Mouse (Mus musculus) right cerebral cortex, postnatal 36 days (tissue): Measurements from ENCODE around the gene C8g.
A peak's percentile ranks its signal among the peaks of the same experiment; 100 is the strongest.

Experiments used
- DNase-seq, 2 experiments: peaks; one replicate each; pipeline ENCODE4 v3.0.0; 2022; ENCODE audit warnings: low spot score in 2 of 2, mixed read lengths in 1 of 2

C8g gene

GRCm38 (mm10) chr2:25468962-25469915 is 32.3 kb downstream of the C8g start:
- DNase-seq, result peak in 1 of 2 experiments; percentile 48

GRCm38 (mm10) chr2:25467606-25468303 is 33.8 kb downstream of the C8g start:
- DNase-seq, result no peak

GRCm38 (mm10) chr2:25465816-25466635 is 35.5 kb downstream of the C8g start:
- no peak for DNase-seq

- no peak for DNase-seq
These were observed 36.3 kb downstream of the C8g start for GRCm38 (mm10) chr2:25465256-25465655.

GRCm38 (mm10) chr2:25463630-25464029 is 37.9 kb downstream of the C8g start:
- no peak for DNase-seq

- no peak for DNase-seq
These were observed 40.1 kb downstream of the C8g start for GRCm38 (mm10) chr2:25461407-25461806.

- peak; percentile 94 to 95 for DNase-seq
These were observed 40.8 kb downstream of the C8g start, which contains the start of gene Paxx for GRCm38 (mm10) chr2:25460551-25461309. TSS of gene Paxx (minus strand) at chr2:25461094.

GRCm38 (mm10) chr2:25460135-25460534 is 41.4 kb downstream of the C8g start:
- DNase-seq, result no peak

GRCm38 (mm10) chr2:25458911-25459310 is 42.6 kb downstream of the C8g start:
- DNase-seq, result no peak

GRCm38 (mm10) chr2:25457022-25457896 is 44.3 kb downstream of the C8g start:
- no peak for DNase-seq

- no peak for DNase-seq
These were observed 45.1 kb downstream of the C8g start, which contains the start of gene Clic3 for GRCm38 (mm10) chr2:25456205-25456953. TSS of gene Clic3 (plus strand) at chr2:25456838.

GRCm38 (mm10) chr2:25452951-25453350 is 48.6 kb downstream of the C8g start:
- no peak for DNase-seq

GRCm38 (mm10) chr2:25450853-25451647 is 50.5 kb downstream of the C8g start:
- DNase-seq, result no peak
